Mouse (Mus musculus) forebrain, embryonic 14.5 days (tissue): ENCODE measurements around the gene Ahr. TPM values are rescaled to one million over a fixed set of nuclear protein-coding genes. Genes with fewer than 3 reads are reported as not detected.
A peak's percentile ranks its signal among the peaks of the same experiment; 100 is the strongest.

Experiments used
- ATAC-seq: fragments of 200-750 bp; cut with Nextera tagmentation; 2 replicates; pipeline ENCODE4 v1.8.0; 2017; ENCODE audit warnings: mild to moderate bottlenecking, moderate library complexity
- DNase-seq: peaks from one replicate; pipeline ENCODE4 v3.0.0-alpha.2; 2015; ENCODE audit warnings: low spot score
- H3K27ac ChIP-seq: fragments of 300-500 bp; sonication (generic); 2 replicates; pipeline ENCODE4 v1.5.1; 2014; ENCODE audit warnings: low read depth, mild to moderate bottlenecking, control low read depth, low read length, moderate library complexity
- H3K27me3 ChIP-seq: fragments of 300-500 bp; sonication (generic); replicated peaks from 2 replicates; pipeline ENCODE4 v1.6.1; 2014; ENCODE audit warnings: low read length, control low read depth, mixed read lengths; ENCODE audit not compliant: control insufficient read depth, insufficient read depth
- H3K36me3 ChIP-seq: fragments of 300-500 bp; sonication (generic); 2 replicates; pipeline ENCODE4 v1.6.1; 2014; ENCODE audit warnings: low read length, control low read depth; ENCODE audit not compliant: control insufficient read depth, insufficient read depth
- H3K4me1 ChIP-seq: fragments of 300-500 bp; sonication (generic); 2 replicates; pipeline ENCODE4 v1.6.1; 2014; ENCODE audit warnings: antibody characterized with exemption, low read length, control low read depth; ENCODE audit not compliant: control insufficient read depth, insufficient read depth
- H3K4me2 ChIP-seq: fragments of 300-500 bp; sonication (generic); 2 replicates; pipeline ENCODE4 v1.6.1; 2014; ENCODE audit warnings: mild to moderate bottlenecking, control low read depth, low read length
- H3K4me3 ChIP-seq: fragments of 300-500 bp; sonication (generic); 2 replicates; pipeline ENCODE4 v1.5.1; 2014; ENCODE audit warnings: low read depth, low read length, control low read depth
- H3K9ac ChIP-seq: fragments of 300-500 bp; sonication (generic); 2 replicates; pipeline ENCODE4 v1.6.1; 2014; ENCODE audit warnings: mild to moderate bottlenecking, low read length, control low read depth, moderate library complexity
- H3K9me3 ChIP-seq: fragments of 300-500 bp; sonication (generic); replicated peaks from 2 replicates; pipeline ENCODE4 v1.6.1; 2016; ENCODE audit warnings: low read length, control low read depth, mixed read lengths; ENCODE audit not compliant: control insufficient read depth
- WGBS: fragments of 180-500 bp; shearing (Covaris S2); extraction: QIAGEN DNeasy Blood & Tissue Kit; methylation state at CpG from one replicate; pipeline ENCODE4 v1.1.7; 2014; 5-methylcytosine and 5-hydroxymethylcytosine counted together
- polyA plus RNA-seq: library from polyadenylated mRNA; unstranded; fragments of >200 nt; fragmentation: Nextera tagmentation; extraction: Ambion mirVana; gene quantifications from 2 replicates; pipeline ENCODE4 v1.2.1, GENCODE M21; 2014

The Ahr gene
- polyA plus RNA-seq, 1 experiment from 2014 or later: 1.3 TPM

GRCm38 (mm10) chr12:35550299-35550698 lies 15.5 kb upstream of the Ahr start:
- Histone ChIP-seq H3K36me3 (no peaks in the 10 kb centered on the region), H3K4me3 (no peak overlapping the region), H3K27ac (no peak overlapping the region), H3K4me1 (no peaks in the 10 kb centered on the region), H3K27me3 (no peaks in the 10 kb centered on the region), H3K9ac (no peak overlapping the region), H3K9me3 (no peaks in the 10 kb centered on the region), H3K4me2 (no peak overlapping the region)
- no peak for ATAC-seq
- no peak for DNase-seq

DNA sequence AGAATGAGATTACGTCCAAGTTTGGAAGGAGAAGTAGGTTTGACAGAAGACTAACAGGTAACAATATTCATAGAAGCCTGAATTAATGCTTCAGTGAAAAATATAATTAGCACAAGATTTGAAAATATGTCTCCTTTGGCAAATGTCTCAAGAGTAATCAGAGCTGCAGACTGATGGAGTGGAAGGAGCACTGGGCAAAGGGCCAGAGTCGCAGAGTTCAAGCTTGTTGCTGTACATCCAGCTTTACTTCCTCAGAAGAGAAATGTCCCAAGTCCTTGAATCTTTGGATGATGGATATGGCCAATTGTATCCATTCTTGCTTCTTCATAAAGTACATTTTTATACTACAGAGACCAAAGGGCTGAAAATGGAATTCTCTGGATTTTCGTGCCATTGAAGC lies 8.0 kb upstream of the Ahr start:
- Histone ChIP-seq H3K4me3 (no peak overlapping the region), H3K9me3 (no peaks in the 10 kb centered on the region), H3K27ac (no peak overlapping the region), H3K27me3 (no peaks in the 10 kb centered on the region), H3K4me2 (no peak overlapping the region), H3K36me3 (no peaks in the 10 kb centered on the region), H3K4me1 (no peaks in the 10 kb centered on the region), H3K9ac (no peak overlapping the region)
- ATAC-seq (no peak), DNase-seq (peak; percentile 8)
- WGBS: 65% methylated on average over 3 of the region's 3 CpGs

- H3K4me1 ChIP-seq: 0 out of 2 replicates have a peak, but pooled peaks cover 4% of the 10 kb centered on the region
- H3K27ac ChIP-seq: no peak overlapping the region
- DNase-seq (no peak), ATAC-seq (no peak)
- no peak overlapping the region for H3K9ac ChIP-seq
- 60% methylated on average over 3 of the region's 3 CpGs for WGBS
- no peaks in the 10 kb centered on the region for H3K36me3 ChIP-seq
- H3K4me3 ChIP-seq: no peak overlapping the region
- no peaks in the 10 kb centered on the region for H3K9me3 ChIP-seq
- H3K4me2 ChIP-seq: no peak overlapping the region
- H3K27me3 ChIP-seq: peaks cover 7% of the 10 kb centered on the region; the same call in 1 of the 2 replicates
Observed at GRCm38 (mm10) chr12:35538843-35539242, 4.0 kb upstream of the Ahr start.

DNA sequence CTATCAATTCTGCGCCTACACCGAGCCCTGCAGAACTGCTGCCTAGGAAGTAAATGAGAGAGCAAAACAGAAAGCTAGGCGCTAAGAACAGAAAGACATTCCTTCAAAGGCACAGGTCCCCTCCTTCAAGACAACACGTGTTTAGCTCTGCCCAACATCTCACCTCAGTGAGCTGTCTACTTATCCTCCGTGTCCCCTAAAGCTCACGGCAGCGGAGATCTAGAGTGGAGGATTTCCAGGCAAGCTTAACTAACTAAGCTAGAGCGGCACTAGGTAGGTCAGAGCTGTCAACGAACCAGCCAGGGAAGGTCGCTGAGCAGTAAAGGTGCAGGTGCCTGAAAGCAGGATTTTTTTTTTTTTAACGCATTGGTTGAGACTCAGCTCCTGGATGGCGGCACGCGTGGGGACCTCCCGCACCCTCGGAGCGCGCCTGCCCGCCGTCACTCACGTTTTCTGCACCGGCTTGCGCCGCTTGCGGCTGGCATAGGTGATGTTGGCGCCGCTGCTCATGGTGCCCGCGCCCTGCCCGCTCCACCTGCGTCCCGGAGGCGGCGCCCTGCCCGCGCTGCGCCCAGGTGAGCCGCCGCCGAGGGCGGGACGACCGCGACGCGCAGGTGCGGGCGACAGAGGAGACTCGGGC lies 604 bp downstream of the Ahr start:
- ATAC-seq: peak; percentile 72

DNA sequence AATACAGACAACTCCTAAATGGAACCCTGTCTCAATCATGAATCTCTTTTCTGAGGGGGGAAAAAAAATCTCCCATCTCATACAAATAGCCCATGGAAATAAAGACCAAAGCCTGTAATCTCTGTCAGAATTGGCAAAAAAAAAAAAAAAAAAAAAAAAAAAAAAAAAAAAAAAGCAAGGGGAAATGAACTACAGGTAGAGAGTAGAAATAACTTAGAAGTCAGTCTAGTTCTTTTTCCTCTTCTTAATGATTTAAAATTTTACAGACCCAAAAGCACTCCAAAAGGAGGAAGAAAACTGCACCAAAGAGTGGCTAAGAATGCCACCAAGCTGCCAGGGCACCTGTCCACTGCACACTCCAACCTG lies 1.1 kb downstream of the Ahr start:
- H3K4me3 ChIP-seq: peak overlapping the region; percentile 74
- peak overlapping the region; percentile 99 for H3K4me2 ChIP-seq
- H3K36me3 ChIP-seq: no peaks in the 10 kb centered on the region
- no peaks in the 10 kb centered on the region for H3K9me3 ChIP-seq
- ATAC-seq (no peak), DNase-seq (no peak)
- H3K4me1 ChIP-seq: 0 out of 2 replicates have a peak, but pooled peaks cover 4% of the 10 kb centered on the region
- no peak overlapping the region; the same call in 1 of the 2 replicates for H3K9ac ChIP-seq
- H3K27me3 ChIP-seq: peaks cover 8% of the 10 kb centered on the region; the same call in 1 of the 2 replicates
- no peak overlapping the region for H3K27ac ChIP-seq

More for the DNA sequence above, 604 bp downstream of the Ahr start:
- H3K9me3 ChIP-seq: no peaks in the 10 kb centered on the region
- no peak overlapping the region for H3K27ac ChIP-seq
- H3K4me3 ChIP-seq: peak overlapping the region; percentile 74
- no peaks in the 10 kb centered on the region for H3K36me3 ChIP-seq
- peak; percentile 33 for DNase-seq
- H3K4me2 ChIP-seq: peak overlapping the region; percentile 99
- peak overlapping the region; percentile 69 for H3K9ac ChIP-seq
- H3K4me1 ChIP-seq: 0 out of 2 replicates have a peak, but pooled peaks cover 4% of the 10 kb centered on the region
- H3K27me3 ChIP-seq: peaks cover 8% of the 10 kb centered on the region; the same call in 1 of the 2 replicates
- WGBS: under 1% methylated on average over 49 of the region's 49 CpGs

GRCm38 (mm10) chr12:35533133-35533532 lies 1.7 kb downstream of the Ahr start:
- DNase-seq (no peak), ATAC-seq (no peak)
- 74% methylated on average over 5 of the region's 5 CpGs for WGBS
- no peaks in the 10 kb centered on the region for H3K36me3 ChIP-seq
- no peak overlapping the region for H3K4me2 ChIP-seq
- H3K4me3 ChIP-seq: no peak overlapping the region
- H3K27me3 ChIP-seq: peaks cover 8% of the 10 kb centered on the region; the same call in 1 of the 2 replicates
- H3K9ac ChIP-seq: no peak overlapping the region
- no peak overlapping the region for H3K27ac ChIP-seq
- no peaks in the 10 kb centered on the region for H3K9me3 ChIP-seq
- H3K4me1 ChIP-seq: 0 out of 2 replicates have a peak, but pooled peaks cover 4% of the 10 kb centered on the region

- H3K9me3 ChIP-seq: no peaks in the 10 kb centered on the region
- no peak overlapping the region for H3K4me3 ChIP-seq
- no peak overlapping the region for H3K27ac ChIP-seq
- H3K36me3 ChIP-seq: no peaks in the 10 kb centered on the region
- 0 out of 2 replicates have a peak, but pooled peaks cover 4% of the 10 kb centered on the region for H3K4me1 ChIP-seq
- peak; percentile 76 for DNase-seq
- H3K4me2 ChIP-seq: no peak overlapping the region
- ATAC-seq: no peak
- no peak overlapping the region for H3K9ac ChIP-seq
- WGBS: 11% methylated on average over 5 of the region's 5 CpGs
- H3K27me3 ChIP-seq: peaks cover 8% of the 10 kb centered on the region; the same call in 1 of the 2 replicates
Observed at GRCm38 (mm10) chr12:35532151-35532550, 2.7 kb downstream of the Ahr start.

DNA sequence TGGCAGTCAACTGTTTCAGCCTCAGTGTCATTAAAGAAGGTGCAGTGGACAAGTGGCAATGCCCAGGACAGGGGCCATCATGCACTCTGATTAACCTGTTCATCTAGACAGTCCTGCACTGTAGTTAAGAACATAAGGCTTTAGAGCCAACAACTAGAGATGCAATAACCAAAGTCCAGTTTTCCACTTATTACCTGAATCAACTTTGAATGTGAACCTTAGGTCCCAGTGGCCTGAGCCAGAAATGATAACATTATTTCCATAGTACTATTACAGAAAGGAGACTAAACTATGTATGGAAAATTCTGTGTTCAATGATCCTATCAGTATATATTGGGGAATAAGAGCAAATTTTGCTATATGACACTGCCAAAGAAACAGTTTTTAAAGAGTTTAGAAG lies 4.3 kb downstream of the Ahr start:
- no peak overlapping the region for H3K27ac ChIP-seq
- 0 out of 2 replicates have a peak, but pooled peaks cover 4% of the 10 kb centered on the region for H3K4me1 ChIP-seq
- no peak overlapping the region for H3K4me2 ChIP-seq
- H3K9me3 ChIP-seq: no peaks in the 10 kb centered on the region
- no peak overlapping the region for H3K9ac ChIP-seq
- ATAC-seq: no peak
- peaks cover 8% of the 10 kb centered on the region; the same call in 1 of the 2 replicates for H3K27me3 ChIP-seq
- no peaks in the 10 kb centered on the region for H3K36me3 ChIP-seq
- DNase-seq: no peak
- H3K4me3 ChIP-seq: no peak overlapping the region

GRCm38 (mm10) chr12:35527429-35527828 lies 7.4 kb downstream of the Ahr start:
- no peaks in the 10 kb centered on the region for H3K4me1 ChIP-seq
- no peak for ATAC-seq
- no peak for DNase-seq
- H3K27me3 ChIP-seq: no peaks in the 10 kb centered on the region
- no peaks in the 10 kb centered on the region for H3K9me3 ChIP-seq
- no peak overlapping the region for H3K9ac ChIP-seq
- H3K4me3 ChIP-seq: no peak overlapping the region
- no peak overlapping the region for H3K27ac ChIP-seq
- H3K4me2 ChIP-seq: no peak overlapping the region
- WGBS: 89% methylated on average over 6 of the region's 6 CpGs
- no peaks in the 10 kb centered on the region for H3K36me3 ChIP-seq
